Mouse (Mus musculus) liver, embryonic 14.5 days (tissue): ENCODE measurements around the gene Pdk4.

Source experiments
- CTCF ChIP-seq: IDR thresholded peaks from 2 replicates; pipeline ENCODE4 v1.5.1; 2016; ENCODE audit warnings: antibody characterized with exemption, low read depth, control low read depth
- EP300 ChIP-seq: IDR thresholded peaks from 2 replicates; pipeline ENCODE4 v1.6.1; 2016; ENCODE audit warnings: antibody characterized with exemption, low read depth

- TF ChIP-seq CTCF: no peak
- no peak for TF ChIP-seq EP300
Observed at GRCm38 (mm10) chr6:5506271-5506670, 10.2 kb upstream of the Pdk4 start.
